Mouse (Mus musculus): ENCODE measurements around the gene Grap2.

GRCm38 (mm10) chr15:80563634-80564208 is 8.7 kb upstream of the Grap2 start:
- TF ChIP-seq GATA1 (IDR thresholded peaks at IDR 0.05; ENCODE audit: borderline replicate concordance, low read length) = no peak
- TF ChIP-seq CTCF (IDR thresholded peaks at IDR 0.05; ENCODE audit: low read depth, low read length) = no peak
- TF ChIP-seq POLR2AphosphoS5 (IDR thresholded peaks at IDR 0.05; ENCODE audit: insufficient replicate concordance, low read depth, low read length) = no peak
- TF ChIP-seq TAL1 (conservative IDR thresholded peaks at IDR 0.05; ENCODE audit: low read depth, low read length) = no peak
- no peak for TF ChIP-seq GATA2 (IDR thresholded peaks at IDR 0.05; ENCODE audit: borderline replicate concordance, low read depth, low read length)

Data from G1E (cell line).